Mouse (Mus musculus): ENCODE results near the gene Slc30a9. TPM values are rescaled to one million over a fixed set of nuclear protein-coding genes. Genes with fewer than 3 reads are reported as not detected.
A peak's percentile ranks its signal among the peaks of the same experiment; 100 is the strongest.

Gene Slc30a9
- polyA plus RNA-seq, 1 experiment from 2014 or later, result 122 TPM

DNA sequence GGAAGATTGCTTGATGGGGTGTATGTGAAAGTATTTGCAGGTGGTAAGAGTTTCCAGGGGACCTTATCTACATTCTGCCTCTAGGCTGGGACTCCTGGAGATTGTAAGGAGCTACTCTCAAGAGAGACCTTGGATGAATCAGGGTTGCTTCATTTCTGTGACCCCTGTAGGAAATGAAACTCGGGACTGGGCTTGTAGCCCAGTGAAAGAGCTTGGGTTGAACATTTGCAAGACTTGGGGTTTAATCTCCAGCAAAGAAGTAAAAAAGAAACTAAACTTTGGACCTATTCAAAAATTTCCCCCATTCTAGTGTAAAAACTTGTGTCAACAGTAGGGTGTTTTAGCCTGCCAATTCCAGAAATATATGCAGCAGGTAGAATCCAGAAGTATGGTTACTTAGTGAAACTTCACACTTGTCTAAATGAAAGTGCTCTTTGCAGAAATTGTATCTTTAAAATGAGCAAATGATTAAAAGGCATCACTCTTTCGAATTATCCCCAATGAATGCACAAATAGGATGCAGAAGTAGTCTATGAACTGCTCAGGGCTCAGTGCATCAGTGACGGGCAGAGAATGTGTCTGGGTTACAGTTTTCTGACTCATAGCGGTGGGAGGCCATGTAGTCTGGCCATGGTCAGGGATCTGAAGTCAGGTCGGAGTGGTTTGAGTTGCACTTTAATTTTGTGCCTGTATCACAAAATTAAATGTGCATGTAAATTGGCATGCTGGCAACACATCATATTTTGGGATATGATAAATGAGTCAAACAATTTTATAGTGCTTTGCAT, 9.5 kb upstream of the Slc30a9 start:
- Histone ChIP-seq H3K27me3 (ENCODE audit: insufficient read depth, poor library complexity, severe bottlenecking) (no peaks in the 10 kb centered on the region), H3K4me3 (no peak overlapping the region), H3K9me3 (no peaks in the 10 kb centered on the region), H3K4me1 (no peaks in the 10 kb centered on the region), H3K27ac (no peak overlapping the region), H3K36me3 (peaks cover 9% of the 10 kb centered on the region)
- WGBS, result 88% methylated on average over 5 of the region's 5 CpGs
- DNase-seq (ENCODE audit: low spot score), result no peak

DNA sequence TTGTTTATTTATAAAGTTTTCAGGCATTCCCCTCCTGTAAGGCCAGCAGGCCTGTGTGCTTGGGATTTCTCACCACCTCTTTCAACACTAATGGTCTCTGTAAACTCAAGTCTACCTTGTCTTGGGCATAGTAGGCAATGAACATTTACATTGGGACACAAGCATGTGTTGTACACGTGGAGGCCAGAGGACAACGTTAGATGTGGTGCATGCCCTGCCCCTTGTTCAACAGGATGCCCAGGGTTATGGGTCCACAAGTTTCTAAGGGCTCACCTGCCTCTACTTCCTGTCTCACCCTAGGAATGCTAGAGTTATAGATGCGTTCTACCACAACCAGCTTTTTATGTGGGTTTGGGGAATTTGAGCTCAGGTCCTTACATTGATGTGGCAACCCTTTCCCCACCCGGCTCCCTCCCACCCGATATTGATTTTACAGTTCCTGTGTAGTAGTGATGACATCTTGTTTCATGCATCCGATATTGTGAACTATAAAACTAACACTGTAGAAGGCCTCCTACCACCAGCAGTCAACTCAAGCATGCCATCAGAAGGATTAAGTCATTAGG, 6.8 kb upstream of the Slc30a9 start:
- H3K36me3 ChIP-seq, result no peaks in the 10 kb centered on the region
- H3K4me3 ChIP-seq, result no peak overlapping the region
- H3K4me1 ChIP-seq, result no peaks in the 10 kb centered on the region
- DNase-seq (ENCODE audit: low spot score), result no peak
- 91% methylated on average over 6 of the region's 6 CpGs for WGBS
- no peaks in the 10 kb centered on the region for H3K9me3 ChIP-seq
- H3K27me3 ChIP-seq (ENCODE audit: insufficient read depth, poor library complexity, severe bottlenecking), result no peaks in the 10 kb centered on the region
- no peak overlapping the region for H3K27ac ChIP-seq

DNA sequence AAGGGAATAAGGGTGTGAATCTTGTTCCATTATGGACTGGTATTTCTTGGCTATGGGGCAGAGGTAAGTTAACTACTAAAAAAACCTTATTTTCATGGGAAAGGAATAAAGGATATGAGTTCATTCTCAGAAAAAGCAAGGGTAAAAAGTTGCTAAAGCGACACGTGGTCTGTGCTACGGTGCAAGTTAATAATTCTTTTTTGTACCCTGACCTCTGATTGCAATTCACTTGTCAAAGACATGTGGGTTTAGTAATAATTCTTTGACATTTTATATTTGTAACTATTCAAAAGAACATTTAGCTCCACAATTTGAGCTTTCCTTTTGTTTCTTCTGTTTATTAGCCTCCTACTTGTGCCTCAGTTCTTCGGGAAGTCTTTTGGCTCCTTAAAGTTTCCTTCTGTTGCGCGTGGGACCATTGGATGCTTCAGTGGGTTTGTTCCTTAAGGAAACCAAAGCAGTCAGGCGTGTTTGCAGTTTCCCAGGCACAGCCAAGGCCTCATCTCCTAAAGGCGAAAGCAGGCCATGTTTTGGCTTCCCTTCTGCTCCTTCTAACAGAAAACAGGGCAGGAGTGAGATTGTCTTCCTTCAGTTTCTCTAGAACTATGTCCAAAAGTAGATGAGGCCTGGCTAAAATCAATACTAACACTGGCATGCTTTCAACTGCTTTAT, 5.7 kb upstream of the Slc30a9 start:
- Histone ChIP-seq H3K4me3 (no peak overlapping the region), H3K9me3 (no peaks in the 10 kb centered on the region), H3K36me3 (no peaks in the 10 kb centered on the region), H3K27me3 (ENCODE audit: insufficient read depth, poor library complexity, severe bottlenecking) (no peaks in the 10 kb centered on the region), H3K4me1 (no peaks in the 10 kb centered on the region), H3K27ac (no peak overlapping the region)
- no peak for DNase-seq (ENCODE audit: low spot score)
- 93% methylated on average over 8 of the region's 8 CpGs for WGBS

DNA sequence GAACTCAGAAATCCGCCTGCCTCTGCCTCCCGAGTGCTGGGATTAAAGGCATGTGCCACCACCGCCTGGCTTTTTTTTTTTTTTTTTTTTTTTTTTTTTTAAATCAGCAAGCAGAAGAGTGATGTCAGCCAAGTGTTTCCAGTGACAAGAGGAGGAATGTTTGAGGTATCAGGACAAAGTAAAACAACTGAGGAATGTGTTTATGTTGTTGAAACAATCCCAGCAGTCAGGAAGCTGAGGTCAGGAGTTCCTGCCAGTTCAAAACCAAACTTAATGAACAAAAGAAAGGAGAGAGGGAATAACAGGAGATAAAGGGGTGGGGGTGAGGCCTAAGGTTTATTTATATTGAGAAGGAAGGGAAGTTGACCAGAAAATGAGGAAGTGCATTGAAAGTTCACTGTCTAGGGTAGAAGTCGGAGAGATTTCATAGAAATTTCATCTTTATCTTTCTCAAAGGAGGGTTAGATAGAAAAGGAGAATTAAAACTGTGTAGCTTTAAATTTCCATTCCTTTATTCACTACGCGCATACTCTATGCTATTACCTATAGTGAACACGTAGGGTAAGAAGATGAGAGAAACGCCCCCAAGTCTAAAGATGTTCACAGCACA, 4.9 kb upstream of the Slc30a9 start:
- no peaks in the 10 kb centered on the region for H3K36me3 ChIP-seq
- 85% methylated on average over 7 of the region's 8 CpGs for WGBS
- H3K9me3 ChIP-seq, result no peaks in the 10 kb centered on the region
- H3K27me3 ChIP-seq (ENCODE audit: insufficient read depth, poor library complexity, severe bottlenecking), result no peaks in the 10 kb centered on the region
- no peak overlapping the region for H3K4me3 ChIP-seq
- no peak overlapping the region for H3K27ac ChIP-seq
- H3K4me1 ChIP-seq, result no peaks in the 10 kb centered on the region
- no peak for DNase-seq (ENCODE audit: low spot score)

DNA sequence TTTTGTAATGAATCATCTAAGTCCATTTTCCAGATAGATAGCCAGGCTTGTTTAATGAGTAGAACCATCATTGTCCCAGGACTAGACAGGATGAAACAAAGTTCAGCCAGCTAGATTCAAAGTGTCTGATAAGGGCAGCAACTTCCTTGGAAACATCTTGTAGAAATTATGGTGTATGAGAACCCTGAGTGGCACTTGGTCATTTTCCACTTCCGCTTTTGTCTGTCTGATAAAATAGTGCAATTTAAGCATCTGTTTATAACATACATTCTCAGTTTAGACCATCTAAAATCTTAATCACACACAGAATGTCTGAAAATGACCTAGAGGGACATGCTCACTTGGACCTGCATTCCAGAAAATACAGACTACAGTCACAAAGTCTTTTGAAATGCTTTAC, 2.9 kb upstream of the Slc30a9 start:
- H3K4me1 ChIP-seq, result peaks cover 8% of the 10 kb centered on the region; the same call in 1 of the 2 replicates
- no peak overlapping the region for H3K27ac ChIP-seq
- no peak for DNase-seq (ENCODE audit: low spot score)
- H3K36me3 ChIP-seq, result no peaks in the 10 kb centered on the region
- no peaks in the 10 kb centered on the region for H3K27me3 ChIP-seq (ENCODE audit: insufficient read depth, poor library complexity, severe bottlenecking)
- no peaks in the 10 kb centered on the region for H3K9me3 ChIP-seq
- no peak overlapping the region for H3K4me3 ChIP-seq
- 89% methylated on average over 1 of the region's 1 CpGs for WGBS

DNA sequence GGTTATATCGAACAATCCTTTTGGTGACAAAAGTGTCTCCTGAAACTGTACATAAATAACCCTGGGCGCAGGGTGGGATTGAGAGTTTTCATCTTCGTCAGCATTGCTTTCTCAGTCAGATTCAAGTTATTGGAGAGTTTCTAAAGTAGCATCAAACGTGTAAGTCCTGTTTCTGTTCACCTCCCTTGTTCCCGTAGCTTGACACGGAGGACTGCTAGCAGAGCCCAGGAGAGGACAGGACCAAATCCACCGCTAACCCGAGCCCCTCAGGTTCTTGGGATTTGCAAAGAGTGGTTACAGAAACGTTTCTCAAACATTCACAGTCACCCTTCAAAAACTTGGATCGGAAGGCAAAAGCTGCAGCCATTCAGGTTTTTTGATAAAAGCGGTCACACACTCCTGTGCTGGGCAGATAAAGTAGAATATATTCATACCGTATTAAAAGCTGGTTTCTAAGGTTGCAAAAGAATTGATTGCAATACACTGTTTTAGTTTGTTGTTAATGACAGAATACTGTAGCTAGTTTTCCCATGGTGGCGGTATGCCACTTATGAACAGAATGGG, 986 bp downstream of the Slc30a9 start:
- Histone ChIP-seq H3K27ac (peak overlapping the region; percentile 95), H3K4me1 (peaks cover 8% of the 10 kb centered on the region; the same call in 1 of the 2 replicates), H3K9me3 (no peaks in the 10 kb centered on the region), H3K27me3 (ENCODE audit: insufficient read depth, poor library complexity, severe bottlenecking) (no peaks in the 10 kb centered on the region), H3K36me3 (peaks cover 13% of the 10 kb centered on the region; the same call in 1 of the 2 replicates), H3K4me3 (peak overlapping the region; percentile 99)
- WGBS, result 25% methylated on average over 13 of the region's 13 CpGs
- DNase-seq (ENCODE audit: low spot score), result no peak

DNA sequence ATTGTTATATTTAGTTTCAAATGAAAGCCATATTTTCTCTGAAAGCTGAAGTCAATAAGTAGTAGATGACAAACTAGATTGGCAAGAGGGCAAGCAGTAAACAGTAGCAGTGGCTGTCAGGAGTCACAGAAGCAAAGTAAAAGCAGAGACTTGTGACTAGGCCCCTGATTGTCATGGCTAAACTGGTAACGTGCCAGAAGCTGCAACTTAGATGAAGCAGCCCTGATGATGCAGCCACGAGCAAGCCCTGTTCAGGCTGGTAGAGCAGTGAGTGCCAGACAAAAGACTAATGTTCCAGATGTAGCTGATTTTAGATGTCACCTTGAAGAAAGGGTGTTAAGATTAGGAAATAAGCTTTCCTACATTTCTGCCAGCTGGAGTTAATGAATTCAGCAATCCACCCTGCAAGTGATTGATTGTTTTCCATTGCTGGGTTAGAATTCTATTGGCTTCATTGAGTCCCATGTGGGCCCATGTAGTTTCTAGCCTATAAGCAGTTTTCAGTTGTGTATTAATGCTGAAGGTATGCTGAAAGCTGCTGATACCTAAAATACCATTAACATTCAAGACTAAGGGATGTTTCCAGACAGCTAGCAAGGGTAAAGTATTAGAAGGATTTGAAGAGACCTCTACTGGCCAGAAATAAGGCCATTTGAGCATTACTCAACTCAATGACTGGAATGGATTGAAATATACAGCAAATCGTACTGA, 5.2 kb downstream of the Slc30a9 start:
- 79% methylated on average over 3 of the region's 3 CpGs for WGBS
- DNase-seq (ENCODE audit: low spot score), result no peak
- H3K4me3 ChIP-seq, result no peak overlapping the region
- H3K27ac ChIP-seq, result no peak overlapping the region
- H3K4me1 ChIP-seq, result peaks cover 8% of the 10 kb centered on the region; the same call in 1 of the 2 replicates
- H3K27me3 ChIP-seq (ENCODE audit: insufficient read depth, poor library complexity, severe bottlenecking), result no peaks in the 10 kb centered on the region
- peaks cover 26% of the 10 kb centered on the region for H3K36me3 ChIP-seq
- no peaks in the 10 kb centered on the region for H3K9me3 ChIP-seq

DNA sequence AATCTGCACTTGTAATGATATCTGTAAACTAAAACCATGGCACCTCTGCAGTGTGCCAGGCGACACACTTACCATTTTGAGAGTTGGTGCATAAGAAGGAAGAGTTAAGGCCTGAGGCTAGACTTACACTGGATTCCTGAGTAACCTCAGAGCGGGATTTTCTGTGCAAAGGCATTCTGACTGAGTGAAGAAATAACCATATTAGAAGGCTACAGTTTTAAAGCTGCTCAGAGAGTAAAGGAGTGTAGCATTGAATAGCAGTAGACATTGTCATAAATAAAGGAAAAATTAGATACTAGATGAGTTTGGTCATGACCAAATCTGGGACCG, 5.7 kb downstream of the Slc30a9 start:
- Histone ChIP-seq H3K27ac (no peak overlapping the region), H3K4me3 (no peak overlapping the region), H3K27me3 (ENCODE audit: insufficient read depth, poor library complexity, severe bottlenecking) (no peaks in the 10 kb centered on the region), H3K4me1 (peaks cover 8% of the 10 kb centered on the region; the same call in 1 of the 2 replicates), H3K9me3 (no peaks in the 10 kb centered on the region), H3K36me3 (peaks cover 32% of the 10 kb centered on the region)
- WGBS, result 88% methylated on average over 3 of the region's 3 CpGs
- DNase-seq (ENCODE audit: low spot score), result no peak

DNA sequence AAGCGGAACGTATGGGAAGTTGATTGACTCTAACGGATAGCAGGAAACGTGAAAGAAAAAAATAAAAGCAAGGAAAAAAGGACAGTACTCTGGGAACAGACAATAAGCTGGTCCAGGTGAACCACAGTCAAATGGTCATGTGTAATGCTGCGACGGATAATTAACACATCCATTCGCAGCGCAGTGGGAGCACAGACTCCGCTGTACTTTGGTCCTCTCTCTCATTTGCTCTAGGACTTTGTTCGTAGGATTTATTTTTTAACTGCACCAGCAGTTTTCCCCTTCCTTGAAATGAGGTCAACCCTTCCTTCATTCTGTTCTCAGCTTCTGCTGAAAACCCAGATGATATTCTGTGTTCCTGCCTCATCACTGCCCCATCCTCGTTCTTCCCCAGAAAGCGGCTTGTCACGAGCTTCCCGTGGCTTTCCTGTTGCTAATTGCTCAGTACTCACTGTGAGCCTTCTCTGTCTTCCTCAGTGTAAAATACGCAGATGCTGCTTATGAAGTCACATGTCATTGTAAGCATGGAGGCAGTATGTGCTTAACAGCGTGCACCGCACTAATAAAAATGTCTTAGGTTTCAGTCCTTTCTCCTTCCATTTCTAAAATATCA, 15.0 kb downstream of the Slc30a9 start:
- Histone ChIP-seq H3K4me3 (no peak overlapping the region), H3K27ac (no peak overlapping the region), H3K27me3 (ENCODE audit: insufficient read depth, poor library complexity, severe bottlenecking) (no peaks in the 10 kb centered on the region), H3K9me3 (no peaks in the 10 kb centered on the region), H3K4me1 (no peaks in the 10 kb centered on the region), H3K36me3 (peaks cover 37% of the 10 kb centered on the region)
- no peak for DNase-seq (ENCODE audit: low spot score)
- WGBS, result 88% methylated on average over 17 of the region's 17 CpGs

DNA sequence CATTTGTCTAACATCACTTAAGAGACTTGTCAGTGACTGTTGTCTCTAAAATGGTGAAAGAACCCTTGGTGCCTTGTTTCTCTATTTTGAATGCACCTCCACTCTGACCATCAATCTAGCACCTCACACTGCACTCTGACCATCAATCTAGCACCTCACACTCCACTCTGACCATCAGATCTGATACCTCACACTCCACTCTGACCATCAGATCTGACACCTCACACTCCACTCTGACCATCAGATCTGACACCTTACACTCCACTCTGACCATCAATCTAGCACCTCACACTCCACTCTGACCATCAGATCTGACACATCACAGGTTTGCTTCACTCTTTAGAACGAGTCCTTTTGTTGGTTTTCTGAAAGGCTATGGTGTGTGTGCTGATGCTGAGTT, 17.3 kb downstream of the Slc30a9 start:
- Histone ChIP-seq H3K27me3 (ENCODE audit: insufficient read depth, poor library complexity, severe bottlenecking) (no peaks in the 10 kb centered on the region), H3K27ac (no peak overlapping the region), H3K9me3 (no peaks in the 10 kb centered on the region), H3K4me3 (no peak overlapping the region), H3K4me1 (no peaks in the 10 kb centered on the region), H3K36me3 (peaks cover 31% of the 10 kb centered on the region)
- 68% methylated on average over 1 of the region's 1 CpGs for WGBS
- DNase-seq (ENCODE audit: low spot score), result no peak

DNA sequence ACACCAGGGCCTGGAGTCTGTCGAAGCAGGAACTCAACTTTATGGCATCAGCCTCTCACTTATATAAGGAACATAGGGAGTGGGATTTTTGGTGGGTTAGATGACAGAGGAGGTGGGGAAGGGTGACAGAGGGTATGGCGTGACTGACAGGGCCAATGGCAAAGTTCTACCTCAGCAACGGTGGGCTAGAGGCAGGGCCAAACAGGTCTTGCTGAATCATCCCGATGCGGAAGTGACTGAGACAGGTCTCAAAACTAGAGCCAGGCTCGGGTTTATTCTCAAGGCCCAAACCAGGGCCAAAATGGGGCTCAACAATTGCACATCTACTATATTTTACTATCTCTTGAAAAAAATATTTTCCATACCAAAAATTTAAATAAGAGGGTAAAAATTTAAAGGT, 34.1 kb downstream of the Slc30a9 start:
- no peaks in the 10 kb centered on the region for H3K27me3 ChIP-seq (ENCODE audit: insufficient read depth, poor library complexity, severe bottlenecking)
- no peak overlapping the region for H3K4me3 ChIP-seq
- DNase-seq (ENCODE audit: low spot score), result no peak
- H3K27ac ChIP-seq, result no peak overlapping the region
- H3K9me3 ChIP-seq, result no peaks in the 10 kb centered on the region
- peaks cover 70% of the 10 kb centered on the region for H3K36me3 ChIP-seq
- H3K4me1 ChIP-seq, result no peaks in the 10 kb centered on the region
- WGBS, result 92% methylated on average over 6 of the region's 6 CpGs

DNA sequence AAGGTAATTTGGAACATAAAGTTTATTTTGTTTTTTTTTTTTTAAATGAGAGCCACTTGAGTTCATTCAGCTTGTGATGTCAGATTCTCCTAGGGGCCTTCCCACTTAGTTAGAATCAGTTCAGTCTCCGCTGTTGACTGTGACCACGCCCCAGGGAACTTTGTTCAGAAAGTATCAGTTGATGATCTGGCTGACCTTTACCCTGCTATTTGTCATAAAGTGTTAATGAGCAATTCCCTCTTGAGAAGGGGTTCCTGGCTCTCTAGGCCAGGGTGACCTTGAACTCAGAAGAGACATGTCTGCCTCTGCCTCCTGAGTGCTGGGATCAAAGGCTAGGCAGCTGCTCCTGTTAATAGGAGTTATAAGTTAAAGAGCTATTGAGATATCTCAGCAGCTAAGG, 40.3 kb downstream of the Slc30a9 start:
- no peaks in the 10 kb centered on the region for H3K4me1 ChIP-seq
- DNase-seq (ENCODE audit: low spot score), result no peak
- no peak overlapping the region for H3K27ac ChIP-seq
- H3K9me3 ChIP-seq, result no peaks in the 10 kb centered on the region
- no peaks in the 10 kb centered on the region for H3K27me3 ChIP-seq (ENCODE audit: insufficient read depth, poor library complexity, severe bottlenecking)
- H3K4me3 ChIP-seq, result no peak overlapping the region
- WGBS, result 93% methylated on average over 2 of the region's 2 CpGs
- H3K36me3 ChIP-seq, result peaks cover 93% of the 10 kb centered on the region

Data from heart, embryonic 10.5 days (tissue).